Mouse (Mus musculus): Measurements from ENCODE around the gene Ppib.

DNA sequence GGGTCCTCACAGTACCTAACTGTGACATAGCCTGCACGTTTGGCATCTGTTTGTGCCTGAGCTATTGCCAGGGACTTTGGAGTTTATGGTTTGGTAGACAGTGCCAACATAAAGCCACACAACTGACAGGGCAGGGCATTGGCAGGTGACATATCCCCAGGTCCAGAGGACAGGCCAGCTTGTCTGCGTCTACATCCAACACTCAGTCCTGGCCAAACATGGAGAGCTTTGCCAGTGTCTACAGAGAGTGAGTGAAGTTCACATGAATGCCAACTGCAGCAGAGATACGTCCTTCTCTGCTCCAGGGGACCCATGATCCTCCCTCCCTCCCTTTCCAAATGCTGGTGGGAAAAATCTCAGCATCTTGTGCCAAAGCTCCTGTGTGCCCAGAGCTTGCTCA, 24.1 kb downstream of the Ppib start:
- TF ChIP-seq EP300 (optimal IDR thresholded peaks at IDR 0.05), result no peak
- TF ChIP-seq CTCF (IDR thresholded peaks at IDR 0.05; ENCODE audit: low read depth), result no peak

All from stomach, postnatal 0 days (tissue).